Mouse (Mus musculus): ENCODE data around the gene Olfr1302.

The Olfr1302 gene

DNA sequence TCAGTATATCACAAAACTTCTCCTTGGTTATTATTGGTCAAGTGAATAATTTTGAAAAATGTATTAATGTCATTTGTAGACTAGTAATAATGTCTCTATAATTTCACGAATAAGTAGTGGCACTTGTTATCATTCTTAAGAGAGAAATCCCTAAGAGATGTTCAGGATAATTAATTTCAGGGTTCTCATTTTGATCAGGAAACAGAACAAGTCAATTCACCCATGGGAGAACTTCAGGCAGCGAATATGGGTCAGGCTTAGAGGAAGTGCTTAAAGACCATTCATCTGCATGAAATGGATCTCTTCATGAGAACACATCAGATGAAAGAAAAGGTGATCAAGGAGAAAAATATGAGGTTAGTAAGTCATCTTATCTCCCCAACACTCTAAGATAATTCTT, at the start of gene Olfr1302:
Olfr1302 (plus strand) TSS at position 301 of the 400 bp plus-strand sequence.
- no peak for DNase-seq (ENCODE audit: low spot score)

GRCm38 (mm10) chr2:111750706-111751105, 26.5 kb upstream of the Olfr1302 start, which contains the start of gene Olfr1301:
TSS of gene Olfr1301 (plus strand) at chr2:111751006.
- no peak for DNase-seq (ENCODE audit: low spot score)

GRCm38 (mm10) chr2:111812936-111813335, 35.7 kb downstream of the Olfr1302 start:
- no peak for DNase-seq (ENCODE audit: low spot score)

- peak; percentile 0 for DNase-seq (ENCODE audit: low spot score)
Observed at GRCm38 (mm10) chr2:111820240-111820639, 43.0 kb downstream of the Olfr1302 start, which contains the start of gene Olfr1303. TSS of gene Olfr1303 (minus strand) at chr2:111820340.
